Mouse (Mus musculus) right cerebral cortex, adult 2 months (tissue): Measurements from ENCODE around the gene Mycbp2.

Experiments
- DNase-seq, 2 experiments: peaks; one replicate each; pipeline ENCODE4 v3.0.0; 2021 to 2022; ENCODE audit warnings: low spot score in 2 of 2

The Mycbp2 gene

GRCm38 (mm10) chr14:103075166-103075565 is 271.4 kb downstream of the Mycbp2 start:
- DNase-seq: no peak

DNA sequence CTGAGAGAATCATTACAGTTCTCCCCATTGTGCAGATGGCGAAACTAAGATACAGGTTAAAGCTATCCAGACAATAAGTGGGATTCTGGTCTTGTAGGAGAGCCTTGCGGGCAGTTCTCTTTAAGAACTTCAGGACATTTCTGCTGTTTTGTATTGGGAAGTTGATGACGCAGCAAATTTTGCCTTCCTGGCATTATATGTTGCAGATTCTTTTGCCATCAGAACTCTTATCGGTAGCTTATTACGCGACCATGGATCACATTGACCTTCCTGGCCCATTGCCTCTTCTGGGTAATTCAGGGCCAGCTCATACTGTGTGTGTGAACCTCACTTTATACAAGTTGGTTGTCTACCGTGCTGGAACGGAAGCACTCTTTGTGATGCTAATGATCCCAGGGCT is 272.8 kb downstream of the Mycbp2 start:
- DNase-seq: no peak

GRCm38 (mm10) chr14:103072731-103073130 is 273.9 kb downstream of the Mycbp2 start:
- no peak for DNase-seq

GRCm38 (mm10) chr14:103071471-103071870 is 275.1 kb downstream of the Mycbp2 start:
- DNase-seq: no peak

DNA sequence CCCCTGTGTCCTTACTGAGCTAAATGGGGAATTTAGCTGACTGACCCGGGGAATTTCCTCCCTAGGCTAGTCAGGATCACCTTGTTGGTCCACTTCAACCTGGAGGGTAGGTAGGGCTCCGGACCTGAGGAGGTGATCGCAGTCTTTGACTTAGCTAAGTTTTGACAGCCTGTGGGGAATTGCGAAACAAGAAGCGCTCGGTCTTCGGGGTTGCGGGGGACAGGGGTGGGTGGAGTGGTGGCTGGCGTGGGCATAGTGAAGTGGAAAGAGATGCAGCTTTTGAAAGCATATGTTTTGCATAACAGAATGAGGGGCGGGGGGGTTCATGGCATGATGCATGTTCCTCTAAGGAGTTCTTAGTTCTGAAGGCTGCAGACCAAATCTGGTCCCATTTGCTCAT is 275.8 kb downstream of the Mycbp2 start:
- peak in 1 of 2 experiments; percentile 30 for DNase-seq

DNA sequence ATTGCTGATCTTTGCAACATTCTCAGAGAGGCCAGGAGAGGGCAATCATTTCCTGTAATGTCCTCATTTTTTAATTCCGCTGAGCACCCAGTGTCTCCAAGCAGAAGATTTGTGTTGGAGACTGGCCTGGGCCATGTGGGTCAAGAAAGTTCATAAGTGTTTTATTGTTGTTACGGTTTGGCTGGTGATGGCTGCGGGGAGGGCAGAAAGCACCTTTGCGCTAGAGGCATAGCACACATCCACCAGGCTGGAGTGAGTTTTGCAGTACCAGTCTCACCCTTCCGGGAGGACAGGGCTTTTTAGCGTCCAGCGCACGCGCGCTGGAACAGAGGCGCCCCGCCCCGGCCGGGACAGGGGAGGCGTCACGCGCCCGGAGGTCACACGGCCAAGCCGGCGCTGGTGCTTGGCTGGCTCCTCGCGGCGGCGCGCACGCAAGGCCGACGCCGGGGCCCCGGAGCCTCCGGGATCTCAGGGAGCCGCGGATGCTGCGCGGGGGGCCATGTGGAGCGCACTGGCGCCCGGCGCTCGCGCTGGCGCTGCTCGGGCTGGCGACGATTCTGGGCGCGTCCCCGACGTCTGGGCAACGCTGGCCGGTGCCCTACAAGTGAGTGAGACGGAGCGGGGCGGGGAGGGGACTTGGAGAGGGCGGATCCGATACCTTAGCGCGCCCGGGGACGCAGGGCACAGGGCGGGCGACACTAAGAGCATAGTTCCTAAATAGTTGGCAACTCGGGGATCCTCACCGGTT is 276.6 kb downstream of the Mycbp2 start, which contains the start of gene Cln5:
Gene Cln5 (plus strand): TSS at position 353 of the 748 bp plus-strand sequence.
- DNase-seq: peak; percentile 80 to 85

- DNase-seq: no peak
Measured at GRCm38 (mm10) chr14:103069465-103069863, 277.1 kb downstream of the Mycbp2 start.

- peak; percentile 89 for DNase-seq
Measured at GRCm38 (mm10) chr14:103065294-103066167, 281.1 kb downstream of the Mycbp2 start.
